Mouse (Mus musculus) liver, embryonic 18 days (tissue): ENCODE results near the gene Igfbp3. TPM values are rescaled to one million over a fixed set of nuclear protein-coding genes. Genes with fewer than 3 reads are reported as not detected.

Experiments
- polyA plus RNA-seq: library from polyadenylated mRNA; depleted of rRNA; stranded (reverse); fragments of >200 nt; gene quantifications from 2 replicates; pipeline ENCODE4 v1.2.3, GENCODE M21; 2012; rRNA removed

Gene Igfbp3
- polyA plus RNA-seq = 27.5 and 30.0 TPM in 2 replicates

DNA sequence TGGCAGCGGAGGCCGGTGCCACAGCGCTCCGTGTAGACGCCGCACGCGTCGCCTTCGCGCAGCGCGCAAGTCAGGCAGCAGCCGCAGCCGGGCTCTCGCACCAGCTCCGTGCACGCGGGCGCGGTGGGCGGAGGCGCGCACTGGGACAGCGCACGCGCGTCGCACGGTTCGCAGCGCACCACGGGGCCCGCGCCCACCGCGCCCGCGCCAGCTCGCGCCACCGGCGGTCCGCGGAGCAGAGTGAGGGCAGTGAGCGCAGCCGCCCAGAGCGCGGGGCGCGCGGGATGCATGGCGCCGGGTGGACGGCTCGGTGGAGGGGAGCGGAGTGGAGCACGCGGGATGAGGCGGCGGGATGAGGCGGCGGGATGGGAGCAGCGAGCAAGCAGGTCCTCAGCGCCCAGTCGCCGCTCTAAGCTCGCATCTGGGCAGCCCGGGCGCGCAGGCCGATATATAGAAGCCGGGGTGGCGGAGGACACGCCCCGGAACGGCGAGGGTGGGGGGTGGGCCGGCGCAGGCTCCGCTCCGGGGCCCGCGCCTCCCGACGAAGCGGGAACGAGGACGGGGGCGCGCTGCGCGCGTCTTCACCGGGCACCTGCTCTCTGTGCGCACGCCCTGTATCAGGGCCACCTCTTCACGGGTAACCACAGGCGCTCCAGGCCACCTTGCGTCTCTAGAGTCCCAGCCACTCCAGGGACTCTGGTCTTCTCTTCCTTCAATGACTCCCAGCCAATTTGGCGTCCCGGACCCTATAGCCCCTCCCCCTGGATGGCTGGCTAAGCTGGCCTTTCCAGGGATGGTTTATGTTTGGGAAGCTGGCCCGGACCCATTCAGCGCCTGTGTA lies at the start of gene Igfbp3:
Gene Igfbp3, minus strand, starts transcription at position 423 of the 841 bp plus-strand sequence.

DNA sequence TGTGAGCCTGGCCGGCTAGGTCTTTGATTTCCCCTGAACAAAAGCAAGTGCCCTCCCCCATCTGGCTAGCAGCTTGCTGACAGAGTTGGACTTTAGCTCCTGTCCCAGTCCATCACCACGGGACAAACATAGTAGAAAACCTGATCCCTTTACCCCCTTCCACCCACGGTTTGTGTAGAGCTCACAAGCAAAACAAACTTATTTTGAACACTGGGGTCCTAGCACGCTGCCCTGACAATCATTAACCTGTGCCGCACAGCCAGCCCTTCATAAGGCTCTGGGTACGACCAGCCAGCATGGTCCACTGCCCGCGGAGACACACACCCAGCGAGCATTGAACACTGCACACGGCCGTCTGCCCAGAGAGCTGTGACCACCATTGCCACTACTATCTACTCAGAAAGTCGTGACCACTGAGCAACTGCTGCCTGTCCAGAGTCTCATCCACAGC lies 16.2 kb downstream of the Igfbp3 start, which contains the start of gene Igfbp1:
Gene Igfbp1, plus strand, starts transcription at position 292 of the 451 bp plus-strand sequence.

DNA sequence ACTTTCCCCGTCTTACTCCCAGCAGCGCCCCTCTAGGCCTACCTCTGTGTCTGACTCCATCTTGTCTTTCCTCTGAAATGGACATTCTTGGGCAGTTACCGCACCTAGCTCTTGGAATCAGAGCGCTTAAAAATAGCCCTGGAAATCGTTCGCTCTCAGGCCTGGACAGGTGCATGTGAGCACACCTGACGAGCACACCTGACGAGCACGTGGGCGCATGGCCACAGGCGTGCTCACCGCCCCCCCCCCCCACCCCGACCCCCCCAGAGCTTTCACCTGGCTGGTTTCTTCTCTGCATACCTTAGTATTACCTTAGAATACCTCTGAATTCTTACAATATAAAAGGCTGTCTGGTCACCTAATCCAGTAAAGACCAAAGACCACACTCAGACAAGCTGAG lies 25.3 kb downstream of the Igfbp3 start, which contains the start of gene Gm11985:
Gene Gm11985, minus strand, starts transcription at position 101 of the 400 bp plus-strand sequence.

Other genes with a start within 250 kb of the Igfbp3 start
- gene Adcy1, start 150.4 kb downstream of the Igfbp3 start, polyA plus RNA-seq = 0.70 and 0.71 TPM in 2 replicates
- gene Gm11985, start 25.4 kb downstream of the Igfbp3 start, polyA plus RNA-seq = 0.03 TPM in 1 of 2 replicates, not detected in the other
- 989 and 1,166 TPM in 2 replicates for gene Igfbp1, start 16.1 kb downstream of the Igfbp3 start, polyA plus RNA-seq